Mouse (Mus musculus) stomach, postnatal 0 days (tissue): ENCODE data around the gene Cdh1. TPM values are rescaled to one million over a fixed set of nuclear protein-coding genes. Genes with fewer than 3 reads are reported as not detected.

Experiments used
- ATAC-seq: fragments of 200-750 bp; cut with Nextera tagmentation; 2 replicates; pipeline ENCODE4 v1.8.0; 2017; ENCODE audit not compliant: low FRiP score, low TSS enrichment
- DNase-seq: peaks from one replicate; pipeline ENCODE4 v3.0.0-alpha.2; 2016; ENCODE audit warnings: low spot score
- H3K27ac ChIP-seq: fragments of 300-500 bp; sonication (generic); replicated peaks from 2 replicates; pipeline ENCODE4 v1.5.1; 2014; ENCODE audit warnings: mild to moderate bottlenecking, control low read depth
- H3K27me3 ChIP-seq: fragments of 300-500 bp; sonication (generic); 2 replicates; pipeline ENCODE4 v1.6.1; 2014; ENCODE audit warnings: low read length; ENCODE audit not compliant: control insufficient read depth, insufficient read depth
- H3K36me3 ChIP-seq: fragments of 300-500 bp; sonication (generic); 2 replicates; pipeline ENCODE4 v1.6.1; 2014; ENCODE audit warnings: low read length, mixed read lengths; ENCODE audit not compliant: control insufficient read depth, insufficient read depth
- H3K4me1 ChIP-seq: fragments of 300-500 bp; sonication (generic); replicated peaks from 2 replicates; pipeline ENCODE4 v1.6.1; 2014; ENCODE audit warnings: antibody characterized with exemption; ENCODE audit not compliant: control insufficient read depth, insufficient read depth
- H3K4me2 ChIP-seq: fragments of 300-500 bp; sonication (generic); replicated peaks from 2 replicates; pipeline ENCODE4 v1.6.1; 2014; ENCODE audit warnings: low read depth, mild to moderate bottlenecking, control low read depth, moderate library complexity
- H3K4me3 ChIP-seq: fragments of 300-500 bp; sonication (generic); 2 replicates; pipeline ENCODE4 v1.5.1; 2014; ENCODE audit warnings: low read depth, low read length, control low read depth
- H3K9ac ChIP-seq: fragments of 300-500 bp; sonication (generic); 2 replicates; pipeline ENCODE4 v1.6.1; 2014; ENCODE audit warnings: mild to moderate bottlenecking, low read length, control low read depth, mixed read lengths
- H3K9me3 ChIP-seq: fragments of 300-500 bp; sonication (generic); 2 replicates; pipeline ENCODE4 v1.6.1; 2016; ENCODE audit warnings: low read length; ENCODE audit not compliant: control insufficient read depth
- CTCF ChIP-seq: IDR thresholded peaks from 2 replicates; pipeline ENCODE4 v1.5.1; 2016; ENCODE audit warnings: antibody characterized with exemption, low read depth, mild to moderate bottlenecking, moderate library complexity
- EP300 ChIP-seq: optimal IDR thresholded peaks from 2 replicates; pipeline ENCODE3; 2016; ENCODE audit warnings: antibody characterized with exemption
- WGBS: fragments of 180-500 bp; shearing (Covaris S2); extraction: QIAGEN DNeasy Blood & Tissue Kit; methylation state at CpG from one replicate; pipeline ENCODE4 v1.1.7; 2014; 5-methylcytosine and 5-hydroxymethylcytosine counted together
- polyA plus RNA-seq: library from polyadenylated mRNA; unstranded; fragments of >200 nt; fragmentation: Nextera tagmentation; extraction: Ambion mirVana; gene quantifications from 2 replicates; pipeline ENCODE4 v1.2.1, GENCODE M21; 2015

Gene Cdh1
- polyA plus RNA-seq, 1 experiment from 2014 or later = 118 TPM

- Histone ChIP-seq H3K4me1 (no peaks in the 10 kb centered on the region; the same call in 1 of the 2 replicates), H3K9ac (no peak overlapping the region), H3K9me3 (no peaks in the 10 kb centered on the region), H3K4me3 (no peak overlapping the region), H3K4me2 (no peak overlapping the region), H3K27me3 (no peaks in the 10 kb centered on the region), H3K27ac (no peak overlapping the region), H3K36me3 (no peaks in the 10 kb centered on the region)
- DNase-seq (no peak), ATAC-seq (no peak)
- WGBS = 80% methylated on average over 4 of the region's 4 CpGs
- no peak for TF ChIP-seq CTCF
- no peak for TF ChIP-seq EP300
These were observed 28.9 kb upstream of the Cdh1 start for GRCm38 (mm10) chr8:106574283-106574682.

DNA sequence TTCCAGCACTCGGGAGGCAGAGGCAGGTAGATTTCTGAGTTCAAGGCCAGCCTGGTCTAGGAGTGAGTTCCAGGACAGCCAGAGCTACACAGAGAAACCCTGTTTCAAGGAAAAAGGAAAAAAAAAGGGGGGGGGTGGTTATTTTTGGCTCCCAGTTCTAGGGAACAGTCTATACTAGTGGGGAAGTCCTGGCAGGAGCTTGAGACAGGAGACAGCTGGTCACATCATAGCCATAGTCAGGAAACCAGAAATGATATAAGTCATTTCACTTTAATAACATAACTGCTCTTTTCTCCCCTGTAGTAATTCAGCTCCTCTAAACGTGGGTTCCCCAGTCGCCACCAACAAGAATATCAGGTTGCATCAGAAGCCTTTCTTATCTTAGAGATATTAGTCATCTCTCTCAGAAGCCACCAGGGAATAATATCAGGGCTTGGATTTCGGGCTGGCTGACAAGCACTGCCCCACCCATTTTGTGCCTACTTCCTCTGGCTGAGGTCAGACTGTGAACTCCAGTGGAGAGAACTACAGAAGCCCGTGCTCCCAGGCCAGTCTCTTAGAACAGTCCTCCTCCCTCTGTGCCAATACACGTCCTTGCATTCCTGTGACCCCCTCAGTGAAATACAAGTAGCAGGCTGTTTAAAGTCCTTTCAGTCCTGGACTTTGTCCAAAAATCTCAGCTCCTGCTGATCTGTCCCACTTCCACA is 26.1 kb upstream of the Cdh1 start:
- Histone ChIP-seq H3K27me3 (no peaks in the 10 kb centered on the region), H3K9ac (no peak overlapping the region), H3K4me2 (no peak overlapping the region), H3K4me3 (no peak overlapping the region), H3K36me3 (no peaks in the 10 kb centered on the region), H3K4me1 (no peaks in the 10 kb centered on the region; the same call in 1 of the 2 replicates), H3K9me3 (no peaks in the 10 kb centered on the region), H3K27ac (peak overlapping the region; percentile 71)
- ATAC-seq (peak; percentile 75), DNase-seq (peak; percentile 57)
- 15% methylated on average over 6 of the region's 6 CpGs for WGBS
- TF ChIP-seq EP300 (no peak), CTCF (no peak)

GRCm38 (mm10) chr8:106579510-106579909 is 23.6 kb upstream of the Cdh1 start:
- WGBS = 68% methylated on average over 2 of the region's 2 CpGs
- H3K27me3 ChIP-seq = no peaks in the 10 kb centered on the region
- H3K27ac ChIP-seq = no peak overlapping the region
- no peaks in the 10 kb centered on the region for H3K36me3 ChIP-seq
- no peak for TF ChIP-seq EP300
- no peak for TF ChIP-seq CTCF
- H3K9ac ChIP-seq = no peak overlapping the region
- no peak overlapping the region for H3K4me3 ChIP-seq
- H3K4me1 ChIP-seq = no peaks in the 10 kb centered on the region; the same call in 1 of the 2 replicates
- ATAC-seq = no peak
- no peak for DNase-seq
- H3K9me3 ChIP-seq = no peaks in the 10 kb centered on the region
- H3K4me2 ChIP-seq = no peak overlapping the region

DNA sequence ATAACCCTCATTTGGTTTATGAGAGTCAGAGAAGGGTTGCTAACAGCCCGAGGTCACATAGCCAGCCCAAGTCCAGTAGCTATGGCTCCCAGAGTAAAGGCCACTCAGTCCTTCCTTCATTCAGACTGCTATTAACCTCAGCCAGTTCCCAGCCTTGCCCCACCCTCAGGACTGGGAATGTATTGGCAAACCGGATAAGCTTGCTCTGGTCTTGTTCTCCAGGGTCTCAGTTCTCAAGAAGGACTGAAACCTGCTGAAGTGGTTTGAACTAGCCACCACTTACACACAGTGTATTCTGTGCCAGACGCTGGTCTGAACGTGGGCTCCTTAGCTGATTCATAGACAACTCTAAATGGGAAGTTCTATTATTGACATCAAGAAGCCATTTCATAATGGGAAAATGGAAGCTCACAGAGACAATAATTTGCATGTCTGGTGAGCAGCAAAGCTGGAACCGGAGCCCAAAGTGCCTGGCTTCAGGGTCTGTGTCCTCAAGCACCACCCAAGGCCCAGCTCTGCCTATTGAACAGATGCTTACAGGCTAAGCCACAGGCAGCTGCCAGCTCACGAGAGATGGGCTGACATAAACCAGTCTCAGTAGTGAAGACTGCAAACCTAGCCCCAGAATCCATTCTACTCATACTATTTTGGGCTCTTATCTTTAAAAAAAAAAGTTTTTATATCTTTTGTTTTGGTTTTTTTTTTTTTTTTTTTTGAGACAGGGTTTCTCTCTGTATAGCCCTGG is 21.6 kb upstream of the Cdh1 start:
- H3K9ac ChIP-seq = no peak overlapping the region
- no peak overlapping the region for H3K4me3 ChIP-seq
- WGBS = 48% methylated on average over 6 of the region's 6 CpGs
- TF ChIP-seq EP300 (peak; percentile 64), CTCF (no peak)
- no peaks in the 10 kb centered on the region for H3K36me3 ChIP-seq
- ATAC-seq (peak; percentile 53; the same call in 1 of the 2 replicates), DNase-seq (peak; percentile 62)
- no peaks in the 10 kb centered on the region for H3K9me3 ChIP-seq
- no peaks in the 10 kb centered on the region for H3K27me3 ChIP-seq
- no peak overlapping the region for H3K4me2 ChIP-seq
- H3K27ac ChIP-seq = peak overlapping the region; percentile 73
- no peaks in the 10 kb centered on the region; the same call in 1 of the 2 replicates for H3K4me1 ChIP-seq

DNA sequence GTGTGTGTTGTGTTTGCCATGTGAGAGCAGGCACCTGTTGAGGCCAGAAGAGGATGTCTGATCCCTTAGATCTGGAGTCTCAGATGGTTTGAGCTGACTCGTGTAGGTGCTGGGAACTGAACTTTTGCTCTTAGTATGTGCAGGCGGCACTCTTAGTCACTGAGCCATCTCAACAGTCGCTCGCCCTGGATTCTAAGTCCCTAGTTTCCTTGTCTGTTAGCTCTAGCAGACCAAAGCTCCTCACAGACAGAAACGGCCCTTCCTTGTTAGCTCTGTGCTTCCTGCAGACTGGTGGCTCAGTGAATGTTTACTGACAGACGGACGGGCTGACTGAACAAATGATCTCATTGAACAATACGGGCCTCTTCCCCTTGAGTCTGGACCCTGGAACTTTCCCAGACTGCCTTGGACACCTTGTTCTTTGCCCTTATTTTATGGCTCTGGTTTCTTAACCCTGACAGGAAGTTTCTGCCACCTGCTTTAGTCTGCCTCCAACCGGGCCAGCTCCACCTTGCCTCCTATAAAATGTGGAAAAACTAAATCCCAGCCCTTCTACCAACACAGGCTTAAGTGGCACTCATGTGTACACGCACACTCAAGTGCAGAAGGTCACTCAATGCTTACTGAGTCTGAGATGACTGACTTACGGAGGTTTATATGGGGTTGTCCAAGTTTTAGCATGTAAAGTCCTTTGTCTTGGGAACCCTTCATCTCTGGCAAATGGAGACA is 18.0 kb upstream of the Cdh1 start:
- Histone ChIP-seq H3K9me3 (no peaks in the 10 kb centered on the region), H3K4me1 (no peaks in the 10 kb centered on the region), H3K27me3 (no peaks in the 10 kb centered on the region), H3K27ac (peak overlapping the region; percentile 41; the same call in 1 of the 2 replicates), H3K4me2 (no peak overlapping the region), H3K9ac (no peak overlapping the region), H3K36me3 (no peaks in the 10 kb centered on the region), H3K4me3 (no peak overlapping the region)
- no peak for TF ChIP-seq EP300
- TF ChIP-seq CTCF = no peak
- DNase-seq (peak; percentile 37), ATAC-seq (peak; percentile 65)
- 47% methylated on average over 11 of the region's 11 CpGs for WGBS
